Mouse (Mus musculus): ENCODE results near the gene Wnt10a. TPM values are rescaled to one million over a fixed set of nuclear protein-coding genes. Genes with fewer than 3 reads are reported as not detected.
"Not testable (repeated sequence)": the region's sequence is repeated elsewhere in the genome, so short reads cannot be mapped to it uniquely, and the experiment has no call there.

The Wnt10a gene
- total RNA-seq, 2 experiments from 2014 or later = 2.0 to 2.2 TPM

DNA sequence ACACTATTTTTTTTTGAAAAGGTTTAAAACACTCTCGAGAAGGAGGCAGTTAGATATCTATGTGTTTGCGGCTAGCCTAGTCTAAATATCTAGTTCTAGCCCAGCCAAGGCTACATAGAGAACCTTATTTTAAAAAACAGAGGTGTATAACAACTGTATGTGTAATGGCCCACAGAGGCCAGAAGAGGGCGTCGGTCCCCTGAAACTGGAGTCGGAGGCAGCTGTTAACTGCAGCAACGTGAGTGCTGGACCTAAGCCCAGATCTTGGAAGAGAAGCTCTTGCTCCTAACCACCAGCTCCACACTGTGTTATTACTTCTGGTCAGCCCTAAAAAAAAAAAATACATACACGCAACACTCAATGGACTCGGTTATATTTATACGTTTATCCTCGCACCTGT, 17.7 kb downstream of the Wnt10a start:
- DNase-seq (ENCODE audit: extremely low spot score in 1 of 2, low spot score in 1 of 2) = no peak

DNA sequence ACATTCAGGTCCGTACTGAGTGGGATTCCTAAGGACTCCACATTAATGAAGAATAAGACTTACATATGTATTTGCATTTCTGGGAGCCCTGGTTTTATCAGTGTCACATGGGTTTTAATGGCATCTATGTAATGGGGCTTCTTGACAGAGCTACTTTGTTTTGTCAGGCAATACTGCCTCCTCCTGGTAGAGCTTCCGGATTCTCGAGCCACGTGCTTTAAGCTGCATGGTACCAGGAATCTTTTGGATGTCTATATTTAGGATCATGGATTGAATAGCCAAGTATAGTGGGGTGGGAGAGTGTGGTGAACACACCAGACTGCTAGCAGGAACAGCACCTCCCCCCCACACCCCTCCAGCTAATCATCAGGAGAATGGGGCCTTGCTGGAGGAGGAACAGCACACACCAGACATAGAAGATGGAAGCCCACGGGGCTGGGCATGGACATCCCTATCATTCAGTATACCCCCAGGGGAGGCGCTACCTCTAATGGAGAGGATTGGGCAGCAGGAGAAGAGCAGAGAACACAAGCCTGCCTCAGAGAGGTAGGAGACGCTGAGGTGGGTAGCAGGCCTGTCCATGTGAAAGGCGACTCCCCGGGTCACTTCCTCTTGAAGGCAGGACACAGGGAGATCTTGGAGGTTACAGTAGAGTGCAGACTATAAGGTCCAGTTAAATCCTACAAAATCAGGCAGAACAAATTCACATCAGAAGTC, 23.8 kb downstream of the Wnt10a start:
- no peak for DNase-seq (ENCODE audit: extremely low spot score in 1 of 2, low spot score in 1 of 2)

DNA sequence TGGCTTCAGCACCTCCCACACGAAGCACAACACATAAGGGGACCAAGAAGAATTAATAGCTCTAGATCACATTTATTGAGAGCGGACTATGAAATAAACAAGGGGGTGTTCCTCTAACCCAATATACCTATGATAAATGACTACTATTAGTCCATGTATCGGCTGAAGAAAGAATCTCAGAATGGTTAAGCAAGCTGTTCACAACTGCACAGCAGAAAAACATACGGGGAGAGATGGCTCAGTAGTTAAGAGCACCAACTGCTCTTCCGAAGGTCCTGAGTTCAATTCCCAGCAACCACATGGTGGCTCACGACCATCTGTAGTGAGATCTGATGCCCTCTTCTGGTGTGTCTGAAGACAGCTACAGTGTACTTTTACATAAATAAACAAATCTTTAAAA, 24.6 kb downstream of the Wnt10a start:
- DNase-seq (ENCODE audit: extremely low spot score in 1 of 2, low spot score in 1 of 2) = not testable (repeated sequence)

GRCm38 (mm10) chr1:74816612-74817199, 25.4 kb downstream of the Wnt10a start:
- peak; percentile 81 to 88 for DNase-seq (ENCODE audit: extremely low spot score in 1 of 2, low spot score in 1 of 2)

- no peak for DNase-seq (ENCODE audit: extremely low spot score in 1 of 2, low spot score in 1 of 2)
These were observed 25.9 kb downstream of the Wnt10a start for GRCm38 (mm10) chr1:74817219-74817618.

- no peak for DNase-seq (ENCODE audit: extremely low spot score in 1 of 2, low spot score in 1 of 2)
These were observed 27.2 kb downstream of the Wnt10a start for GRCm38 (mm10) chr1:74818509-74818908.

GRCm38 (mm10) chr1:74823598-74823997, 32.3 kb downstream of the Wnt10a start:
- DNase-seq (ENCODE audit: extremely low spot score in 1 of 2, low spot score in 1 of 2) = not testable (repeated sequence)

DNA sequence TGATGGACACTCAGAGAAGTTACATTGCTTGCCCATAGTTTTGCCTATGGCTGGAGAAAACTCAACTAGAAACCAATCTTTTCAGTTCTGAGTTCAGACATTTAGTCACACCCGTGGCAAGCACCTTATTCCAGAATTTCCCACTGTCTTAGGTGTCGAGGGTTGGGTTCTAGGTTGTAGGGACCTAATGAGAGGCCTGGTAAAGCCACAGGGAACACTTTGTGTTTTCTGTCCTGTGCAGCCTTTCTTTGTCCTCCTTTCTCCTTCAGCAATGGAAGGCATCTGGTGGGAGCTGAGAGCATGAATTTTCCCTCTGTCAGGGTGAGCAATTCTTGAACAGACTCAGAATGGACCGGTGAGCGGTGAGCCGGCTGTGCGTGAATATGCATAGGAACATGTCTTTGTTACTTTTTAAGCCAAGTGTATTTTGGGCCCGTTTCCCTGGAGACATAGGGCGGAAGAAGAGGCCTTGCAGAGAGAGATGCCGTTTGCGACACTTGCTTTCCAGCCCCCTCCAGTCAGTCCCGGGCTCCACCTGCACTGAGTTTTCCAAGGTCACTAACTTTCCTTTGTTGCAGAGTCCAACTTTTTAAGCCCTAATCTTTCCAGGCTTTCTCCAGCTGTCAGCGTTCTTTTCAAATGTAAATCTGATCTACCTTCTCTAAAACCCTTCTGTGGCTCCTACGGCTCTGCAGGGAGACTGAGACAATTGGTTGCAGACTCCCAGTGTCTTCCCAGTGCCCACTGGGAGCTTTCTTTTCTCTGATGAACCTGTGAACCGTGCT, 33.4 kb downstream of the Wnt10a start:
- DNase-seq (ENCODE audit: extremely low spot score in 1 of 2, low spot score in 1 of 2) = no peak

DNA sequence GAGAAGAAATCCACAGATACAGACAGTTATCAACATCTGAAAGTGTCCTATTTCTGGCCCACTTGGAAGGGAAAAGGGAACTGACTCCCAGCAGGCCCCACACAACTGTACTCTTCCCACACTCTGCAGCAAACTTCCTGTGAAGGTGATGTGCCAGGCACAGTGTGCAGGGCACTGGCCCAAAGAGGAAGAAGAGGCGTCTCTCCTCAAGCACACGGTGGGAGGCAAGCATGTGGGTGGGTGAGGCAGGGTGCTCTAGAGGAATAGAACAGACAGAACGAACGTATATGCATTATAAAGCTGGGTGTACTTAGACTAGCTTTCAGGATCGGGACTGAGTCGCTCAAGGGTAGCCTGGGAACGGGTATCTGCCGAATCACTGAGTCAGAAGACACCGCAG, 38.7 kb downstream of the Wnt10a start:
- DNase-seq (ENCODE audit: extremely low spot score in 1 of 2, low spot score in 1 of 2) = no peak

DNA sequence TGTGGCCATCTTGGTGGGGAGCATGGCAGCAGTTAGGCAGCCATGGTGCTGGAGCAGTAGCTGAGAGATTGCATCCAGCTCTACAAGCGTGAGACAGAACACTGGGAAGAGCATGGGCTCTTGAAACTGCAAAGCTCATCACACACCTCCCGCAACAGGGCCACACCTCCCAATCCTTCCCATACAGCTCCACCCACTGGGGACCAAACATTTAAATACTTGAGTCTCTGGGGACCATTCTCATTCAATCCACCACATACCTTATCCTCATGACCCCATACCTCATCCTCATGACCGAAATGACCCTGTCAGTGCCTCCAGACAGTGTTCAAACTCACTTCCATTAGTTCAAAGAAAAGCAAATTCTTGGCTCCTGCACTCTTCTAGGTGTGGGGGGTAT, 41.9 kb downstream of the Wnt10a start:
- DNase-seq (ENCODE audit: extremely low spot score in 1 of 2, low spot score in 1 of 2) = no peak

DNA sequence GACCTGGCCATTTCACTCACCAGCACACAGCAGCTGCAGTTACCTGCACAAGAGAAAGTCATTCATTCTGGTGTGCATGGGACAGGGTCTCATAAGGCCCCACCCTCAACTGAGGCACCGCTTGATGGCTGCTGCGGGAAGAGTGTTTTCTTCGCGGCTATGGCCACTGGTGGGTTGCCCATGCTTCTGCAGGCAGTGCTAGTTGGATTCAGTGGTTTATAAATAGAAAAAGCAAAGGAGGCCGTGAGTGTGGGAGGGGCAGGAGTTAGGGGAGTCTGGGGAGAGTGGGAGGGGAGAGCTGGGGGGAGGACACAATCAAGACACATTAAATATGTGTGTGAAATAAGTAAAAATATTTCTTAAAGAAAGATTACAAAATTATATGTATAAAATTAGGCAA, 51.8 kb downstream of the Wnt10a start:
- no peak for DNase-seq (ENCODE audit: extremely low spot score in 1 of 2, low spot score in 1 of 2)

DNA sequence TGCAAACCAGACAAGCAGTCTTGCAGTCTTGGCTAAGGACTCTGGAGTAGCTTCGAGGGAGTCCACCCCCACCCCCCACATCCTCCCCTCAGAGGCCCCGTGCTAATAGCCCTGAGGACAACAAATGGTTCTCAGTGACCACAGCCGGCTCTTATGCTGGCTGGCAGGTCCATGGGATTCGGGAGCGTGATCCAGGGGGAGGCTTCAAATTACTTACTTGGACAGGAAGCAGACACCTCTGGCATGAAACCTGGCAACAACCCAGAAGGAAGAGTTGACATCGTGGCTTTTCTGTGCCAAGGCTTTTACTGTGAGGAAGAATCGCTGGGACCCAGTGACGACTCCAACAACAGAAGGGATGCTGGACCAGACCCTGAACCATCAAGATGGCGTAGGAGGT, 55.0 kb downstream of the Wnt10a start:
- DNase-seq (ENCODE audit: extremely low spot score in 1 of 2, low spot score in 1 of 2) = no peak

- no peak for DNase-seq (ENCODE audit: extremely low spot score in 1 of 2, low spot score in 1 of 2)
These were observed 57.6 kb downstream of the Wnt10a start for GRCm38 (mm10) chr1:74848946-74849345.

DNA sequence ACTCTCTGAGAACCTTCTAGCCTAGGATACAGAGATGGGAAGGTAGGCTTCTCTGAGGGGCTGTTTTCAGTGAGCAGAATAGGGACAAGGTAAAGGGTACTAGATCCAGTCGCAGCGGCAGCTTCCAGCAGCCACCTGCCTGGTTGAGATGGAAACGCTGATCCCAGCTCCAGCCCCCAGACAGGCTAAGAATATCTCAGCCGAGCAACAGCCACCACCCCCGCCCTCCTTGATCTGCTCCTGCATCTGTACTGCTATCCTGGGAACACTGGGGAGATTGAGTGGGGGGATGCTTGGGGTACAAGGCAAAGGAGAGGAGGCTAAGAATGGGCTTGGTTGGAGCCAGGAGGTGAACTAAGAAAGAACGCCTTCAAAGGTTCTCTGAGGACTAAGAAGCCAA, 58.9 kb downstream of the Wnt10a start:
- no peak for DNase-seq (ENCODE audit: extremely low spot score in 1 of 2, low spot score in 1 of 2)

DNA sequence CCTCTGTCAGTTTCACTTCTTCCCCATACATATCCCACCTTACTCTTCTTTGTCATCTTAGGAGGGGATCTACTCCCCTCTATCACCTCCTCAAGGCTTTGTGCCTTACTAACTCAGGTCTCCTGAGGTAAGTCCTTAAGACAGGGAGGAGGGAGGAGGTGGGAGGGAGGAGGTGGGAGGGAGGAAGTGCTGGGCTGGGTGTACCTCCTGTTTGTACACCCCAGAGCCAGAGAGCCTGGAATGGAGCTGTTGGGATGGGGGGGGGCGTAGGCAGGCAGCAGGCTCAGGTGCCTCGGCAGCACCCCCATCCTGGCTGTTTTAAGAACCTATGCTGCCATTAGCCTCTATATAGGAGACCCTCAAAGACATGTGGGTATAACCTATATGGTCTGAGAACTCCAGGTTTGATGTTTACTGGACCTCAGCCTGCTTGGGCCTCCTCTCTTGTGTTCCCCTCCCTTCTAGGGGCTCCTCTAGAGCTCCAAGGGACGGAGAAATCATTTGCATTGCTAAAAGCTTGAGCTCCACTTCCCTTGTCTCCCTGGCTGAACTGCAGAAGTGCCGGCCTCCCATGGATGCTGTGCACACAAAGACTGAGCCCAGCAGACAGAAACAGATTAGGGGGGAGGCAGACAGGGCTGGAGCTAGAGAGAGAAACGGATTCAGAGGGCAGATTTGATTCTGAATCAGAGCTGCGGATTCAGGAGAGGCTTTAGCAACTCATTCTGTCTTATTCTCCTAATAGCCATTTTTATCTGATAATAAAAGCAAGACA, 59.9 kb downstream of the Wnt10a start:
- DNase-seq (ENCODE audit: extremely low spot score in 1 of 2, low spot score in 1 of 2) = peak in 1 of 2 experiments; percentile 16

Other genes starting within 250 kb of the Wnt10a start
- gene Plcd4, start 248.6 kb upstream of the Wnt10a start, total RNA-seq (2021) = 10 to 100 TPM; 17.2 to 17.5 TPM
- 10 to 100 TPM; 22.3 to 23.4 TPM for gene Usp37, start 247.2 kb upstream of the Wnt10a start, total RNA-seq (2021)
- gene Zfp142, start 203.3 kb upstream of the Wnt10a start, total RNA-seq (2021) = 10 to 100 TPM; 23.2 to 28.8 TPM
- 10 to 100 TPM; 25.2 to 26.4 TPM for gene Bcs1l, start 203.2 kb upstream of the Wnt10a start, total RNA-seq (2021)
- 10 to 100 TPM; 52.4 to 58.8 TPM for gene Rnf25, start 190.1 kb upstream of the Wnt10a start, total RNA-seq (2021)
- gene Stk36, start 190.1 kb upstream of the Wnt10a start, total RNA-seq (2021) = 1 to 10 TPM; 3.5 to 7.4 TPM
- gene Ttll4, start 129.8 kb upstream of the Wnt10a start, total RNA-seq (2021) = 10 to 100 TPM; 20.3 to 26.7 TPM
- gene Cyp27a1, start 77.9 kb upstream of the Wnt10a start, total RNA-seq (2021) = 1 to 10 TPM; 2.5 to 2.9 TPM
- gene Prkag3, start 42.3 kb upstream of the Wnt10a start, total RNA-seq (2021) = not detected
- under 1 TPM in 1 of 2 experiments, not detected in 1; 0.37 TPM for gene Wnt6, start 19.6 kb upstream of the Wnt10a start, total RNA-seq (2021)
- 100 to 1,000 TPM; 224 to 251 TPM for gene Cdk5r2, start 63.4 kb downstream of the Wnt10a start, total RNA-seq (2021)
- gene Fev, start 93.9 kb downstream of the Wnt10a start, total RNA-seq (2021) = not detected
- gene Cryba2, start 101.6 kb downstream of the Wnt10a start, total RNA-seq (2021) = under 1 TPM in 1 of 2 experiments, not detected in 1; 0.39 TPM
- gene Cfap65, start 144.1 kb downstream of the Wnt10a start, total RNA-seq (2021) = 1 to 10 TPM; 1.2 to 2.3 TPM
- gene Ihh, start 160.2 kb downstream of the Wnt10a start, total RNA-seq (2021) = under 1 TPM; 0.10 to 0.38 TPM